Mouse (Mus musculus): ENCODE results near the gene Msmo1. TPM values are rescaled to one million over a fixed set of nuclear protein-coding genes. Genes with fewer than 3 reads are reported as not detected.

Gene Msmo1
- total and polyA plus RNA-seq, 2 experiments from 2014 or later, result 97.8 to 113 TPM

GRCm38 (mm10) chr8:64746215-64747058, 12.8 kb upstream of the Msmo1 start:
- WGBS, result 91% methylated on average over 10 of the region's 10 CpGs
- ATAC-seq (ENCODE audit: low FRiP score), result no peak
- peaks cover 5% of the 10 kb centered on the region for H3K36me3 ChIP-seq (ENCODE audit: insufficient read depth, low read length)
- no peaks in the 10 kb centered on the region for H3K4me1 ChIP-seq (ENCODE audit: insufficient read depth, low read length)
- no peak for DNase-seq (ENCODE audit: low spot score)
- H3K4me3 ChIP-seq (ENCODE audit: low read depth, low read length), result no peak overlapping the region
- TF ChIP-seq CTCF (IDR thresholded peaks at IDR 0.05), result no peak
- no peak overlapping the region for H3K4me2 ChIP-seq (ENCODE audit: low read depth, low read length, poor library complexity, severe bottlenecking)
- no peaks in the 10 kb centered on the region for H3K27me3 ChIP-seq (ENCODE audit: insufficient read depth, low read length)
- H3K9ac ChIP-seq (replicated peaks; ENCODE audit: low read length, poor library complexity, severe bottlenecking), result no peak overlapping the region
- H3K9me3 ChIP-seq (ENCODE audit: low read length), result no peaks in the 10 kb centered on the region
- no peak overlapping the region for H3K27ac ChIP-seq (ENCODE audit: low read depth, low read length)

DNA sequence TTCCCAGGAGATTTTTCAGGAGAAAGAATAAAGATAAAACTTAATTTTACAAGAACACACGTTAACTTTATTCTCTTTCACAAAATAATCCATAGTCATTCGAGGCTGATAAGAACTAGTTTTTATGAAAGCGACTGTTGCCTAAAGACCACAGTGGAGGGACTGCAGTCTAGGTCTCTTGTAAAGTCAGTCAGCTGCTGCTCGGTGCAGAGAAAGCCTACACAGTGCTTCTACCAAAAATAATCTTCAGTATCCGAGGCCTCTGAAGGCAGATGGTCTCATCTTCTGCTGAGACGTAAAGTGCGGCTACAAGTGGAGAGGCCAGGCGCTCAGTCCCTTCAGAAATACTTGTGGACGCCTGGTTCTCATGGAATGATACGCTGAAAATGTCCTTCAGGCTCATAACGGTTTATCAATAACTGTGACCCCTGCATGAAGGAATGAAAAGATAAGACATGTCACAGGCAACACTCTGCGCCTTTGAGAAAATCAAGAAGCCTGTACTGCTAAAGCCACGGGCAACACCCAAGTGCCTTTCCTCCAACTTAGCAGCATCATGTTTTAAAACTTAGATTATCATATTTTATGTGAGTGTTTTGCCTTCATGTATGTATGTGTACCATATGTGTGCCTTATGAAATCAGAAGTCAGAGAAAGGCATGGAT, 7.1 kb upstream of the Msmo1 start:
- ATAC-seq (ENCODE audit: low FRiP score) (no peak), DNase-seq (ENCODE audit: low spot score) (no peak)
- Histone ChIP-seq H3K36me3 (ENCODE audit: insufficient read depth, low read length) (no peaks in the 10 kb centered on the region; the same call in 1 of the 2 replicates), H3K9ac (replicated peaks; ENCODE audit: low read length, poor library complexity, severe bottlenecking) (no peak overlapping the region), H3K4me1 (ENCODE audit: insufficient read depth, low read length) (no peaks in the 10 kb centered on the region), H3K9me3 (ENCODE audit: low read length) (no peaks in the 10 kb centered on the region), H3K4me2 (ENCODE audit: low read depth, low read length, poor library complexity, severe bottlenecking) (no peak overlapping the region), H3K4me3 (ENCODE audit: low read depth, low read length) (no peak overlapping the region), H3K27me3 (ENCODE audit: insufficient read depth, low read length) (no peaks in the 10 kb centered on the region), H3K27ac (ENCODE audit: low read depth, low read length) (no peak overlapping the region)
- no peak for TF ChIP-seq CTCF (IDR thresholded peaks at IDR 0.05)
- 93% methylated on average over 13 of the region's 13 CpGs for WGBS

DNA sequence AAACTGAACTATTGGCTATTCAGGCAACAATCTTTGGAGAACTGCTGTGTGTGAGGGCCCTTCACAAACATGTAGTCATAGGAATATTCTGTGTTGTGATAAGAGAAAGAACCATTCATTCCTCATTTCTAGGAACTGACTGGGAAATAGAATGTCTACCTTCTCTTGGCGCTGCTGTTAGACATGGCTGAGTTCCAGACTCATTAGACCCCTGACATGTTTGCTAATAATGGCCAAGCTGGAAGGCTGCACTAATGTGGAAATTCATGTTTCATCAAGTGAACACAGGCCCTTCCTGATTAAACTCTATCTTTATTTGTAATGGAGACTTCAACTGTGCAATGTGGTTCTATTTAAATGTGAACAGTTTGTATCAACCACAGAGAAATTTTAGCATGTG, 5.3 kb upstream of the Msmo1 start:
- H3K36me3 ChIP-seq (ENCODE audit: insufficient read depth, low read length), result no peaks in the 10 kb centered on the region; the same call in 1 of the 2 replicates
- no peak for TF ChIP-seq CTCF (IDR thresholded peaks at IDR 0.05)
- DNase-seq (ENCODE audit: low spot score), result peak; percentile 33

GRCm38 (mm10) chr8:64736767-64737323, 3.3 kb upstream of the Msmo1 start:
- no peak for TF ChIP-seq CTCF (IDR thresholded peaks at IDR 0.05)
- Histone ChIP-seq H3K36me3 (ENCODE audit: insufficient read depth, low read length) (no peaks in the 10 kb centered on the region), H3K4me1 (ENCODE audit: insufficient read depth, low read length) (no peaks in the 10 kb centered on the region), H3K9ac (replicated peaks; ENCODE audit: low read length, poor library complexity, severe bottlenecking) (no peak overlapping the region), H3K9me3 (ENCODE audit: low read length) (no peaks in the 10 kb centered on the region), H3K4me2 (ENCODE audit: low read depth, low read length, poor library complexity, severe bottlenecking) (no peak overlapping the region), H3K4me3 (ENCODE audit: low read depth, low read length) (no peak overlapping the region), H3K27ac (ENCODE audit: low read depth, low read length) (no peak overlapping the region), H3K27me3 (ENCODE audit: insufficient read depth, low read length) (no peaks in the 10 kb centered on the region)
- no peak for ATAC-seq (ENCODE audit: low FRiP score)
- DNase-seq (ENCODE audit: low spot score), result no peak
- 94% methylated on average over 3 of the region's 3 CpGs for WGBS

More for the DNA sequence above, 5.3 kb upstream of the Msmo1 start:
- Histone ChIP-seq H3K27ac (ENCODE audit: low read depth, low read length) (no peak overlapping the region), H3K4me2 (ENCODE audit: low read depth, low read length, poor library complexity, severe bottlenecking) (no peak overlapping the region), H3K9me3 (ENCODE audit: low read length) (no peaks in the 10 kb centered on the region), H3K27me3 (ENCODE audit: insufficient read depth, low read length) (no peaks in the 10 kb centered on the region), H3K4me3 (ENCODE audit: low read depth, low read length) (no peak overlapping the region), H3K9ac (replicated peaks; ENCODE audit: low read length, poor library complexity, severe bottlenecking) (no peak overlapping the region), H3K4me1 (ENCODE audit: insufficient read depth, low read length) (no peaks in the 10 kb centered on the region)
- no peak for ATAC-seq (ENCODE audit: low FRiP score)
- 89% methylated on average over 1 of the region's 1 CpGs for WGBS

GRCm38 (mm10) chr8:64735161-64735560, 1.6 kb upstream of the Msmo1 start:
- no peak for TF ChIP-seq CTCF (IDR thresholded peaks at IDR 0.05)
- H3K27me3 ChIP-seq (ENCODE audit: insufficient read depth, low read length), result no peaks in the 10 kb centered on the region
- no peak overlapping the region for H3K4me3 ChIP-seq (ENCODE audit: low read depth, low read length)
- no peak overlapping the region for H3K4me2 ChIP-seq (ENCODE audit: low read depth, low read length, poor library complexity, severe bottlenecking)
- peaks cover 3% of the 10 kb centered on the region; the same call in 1 of the 2 replicates for H3K36me3 ChIP-seq (ENCODE audit: insufficient read depth, low read length)
- DNase-seq (ENCODE audit: low spot score), result no peak
- no peak overlapping the region for H3K27ac ChIP-seq (ENCODE audit: low read depth, low read length)
- H3K4me1 ChIP-seq (ENCODE audit: insufficient read depth, low read length), result no peaks in the 10 kb centered on the region; the same call in 1 of the 2 replicates
- H3K9ac ChIP-seq (replicated peaks; ENCODE audit: low read length, poor library complexity, severe bottlenecking), result no peak overlapping the region
- H3K9me3 ChIP-seq (ENCODE audit: low read length), result no peaks in the 10 kb centered on the region
- ATAC-seq (ENCODE audit: low FRiP score), result no peak
- 91% methylated on average over 8 of the region's 8 CpGs for WGBS
